Mouse (Mus musculus) heart, embryonic 12.5 days (tissue): ENCODE measurements around the gene Snph. TPM values are rescaled to one million over a fixed set of nuclear protein-coding genes. Genes with fewer than 3 reads are reported as not detected.
"Not testable (repeated sequence)": the region's sequence is repeated elsewhere in the genome, so short reads cannot be mapped to it uniquely, and the experiment has no call there.

Source experiments
- ATAC-seq: fragments of 200-750 bp; cut with Nextera tagmentation; 2 replicates; pipeline ENCODE4 v1.8.0; 2017; ENCODE audit warnings: moderate TSS enrichment, moderate library complexity; ENCODE audit not compliant: insufficient number of reproducible peaks, low FRiP score
- H3K27ac ChIP-seq: fragments of 300-500 bp; sonication (generic); 2 replicates; pipeline ENCODE4 v1.5.1; 2016; ENCODE audit warnings: mild to moderate bottlenecking, moderate library complexity; ENCODE audit not compliant: poor library complexity, severe bottlenecking
- H3K27me3 ChIP-seq: fragments of 300-500 bp; sonication (generic); replicated peaks from 2 replicates; pipeline ENCODE4 v1.6.1; 2016; ENCODE audit warnings: mild to moderate bottlenecking, moderate library complexity
- H3K36me3 ChIP-seq: fragments of 300-500 bp; sonication (generic); 2 replicates; pipeline ENCODE4 v1.6.1; 2016; ENCODE audit warnings: mild to moderate bottlenecking, moderate library complexity
- H3K4me1 ChIP-seq: fragments of 300-500 bp; sonication (generic); replicated peaks from 2 replicates; pipeline ENCODE4 v1.6.1; 2016; ENCODE audit warnings: mild to moderate bottlenecking
- H3K4me2 ChIP-seq: fragments of 300-500 bp; sonication (generic); 2 replicates; pipeline ENCODE4 v1.6.1; 2016; ENCODE audit warnings: mild to moderate bottlenecking, moderate library complexity
- H3K4me3 ChIP-seq: fragments of 300-500 bp; sonication (generic); 2 replicates; pipeline ENCODE4 v1.5.1; 2016; ENCODE audit warnings: mild to moderate bottlenecking
- H3K9ac ChIP-seq: fragments of 300-500 bp; sonication (generic); 2 replicates; pipeline ENCODE4 v1.6.1; 2016; ENCODE audit warnings: mild to moderate bottlenecking, moderate library complexity
- H3K9me3 ChIP-seq: fragments of 300-500 bp; sonication (generic); replicated peaks from 2 replicates; pipeline ENCODE4 v1.6.1; 2016; ENCODE audit warnings: mild to moderate bottlenecking, moderate library complexity
- WGBS: fragments of 180-500 bp; shearing (Covaris S2); methylation state at CpG from one replicate; pipeline ENCODE4 v1.1.7; 2016; 5-methylcytosine and 5-hydroxymethylcytosine counted together
- polyA plus RNA-seq: library from polyadenylated mRNA; unstranded; fragments of >200 nt; fragmentation: Nextera tagmentation; extraction: Ambion mirVana; gene quantifications from 2 replicates; pipeline ENCODE4 v1.2.1, GENCODE M21; 2016

Snph gene
- polyA plus RNA-seq, 1 experiment from 2014 or later, result 0.38 TPM

GRCm38 (mm10) chr2:151631406-151632158, 811 bp downstream of the Snph start:
- Histone ChIP-seq H3K27ac (no peak overlapping the region), H3K4me1 (peaks cover 5% of the 10 kb centered on the region; the same call in 1 of the 2 replicates), H3K9ac (peak overlapping the region; percentile 73), H3K4me3 (peak overlapping the region; percentile 83), H3K36me3 (no peaks in the 10 kb centered on the region), H3K27me3 (peaks cover 58% of the 10 kb centered on the region), H3K9me3 (no peaks in the 10 kb centered on the region), H3K4me2 (peak overlapping the region; percentile 100)
- WGBS, result 3% methylated on average over 22 of the region's 22 CpGs
- ATAC-seq, result no peak

DNA sequence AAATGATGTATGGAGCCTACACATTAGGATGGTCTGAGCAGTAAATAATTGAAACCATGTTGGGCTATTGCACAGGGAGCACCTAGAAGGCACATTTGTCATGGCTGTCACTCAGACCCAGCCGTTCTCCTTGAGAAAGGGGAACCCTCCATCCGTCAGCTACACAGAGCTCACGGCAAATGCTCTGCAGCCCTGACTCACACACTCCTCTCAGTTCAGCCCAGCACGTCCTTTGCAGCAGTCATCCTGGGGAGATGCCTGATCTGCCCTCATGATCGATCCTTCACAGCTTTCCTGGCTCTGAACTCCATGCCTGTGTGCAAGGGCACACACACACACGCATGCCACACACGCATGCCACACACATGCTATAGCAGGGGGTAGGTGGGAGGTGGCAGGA, 3.1 kb downstream of the Snph start:
- Histone ChIP-seq H3K9ac (no peak overlapping the region), H3K4me1 (peaks cover 5% of the 10 kb centered on the region; the same call in 1 of the 2 replicates), H3K27me3 (peaks cover 58% of the 10 kb centered on the region), H3K4me3 (no peak overlapping the region), H3K36me3 (no peaks in the 10 kb centered on the region), H3K27ac (no peak overlapping the region), H3K4me2 (no peak overlapping the region), H3K9me3 (no peaks in the 10 kb centered on the region)
- 70% methylated on average over 7 of the region's 7 CpGs for WGBS
- ATAC-seq, result no peak

GRCm38 (mm10) chr2:151628011-151628410, 4.4 kb downstream of the Snph start:
- H3K9me3 ChIP-seq, result no peaks in the 10 kb centered on the region
- no peak overlapping the region for H3K4me3 ChIP-seq
- H3K4me2 ChIP-seq, result no peak overlapping the region
- no peak overlapping the region for H3K27ac ChIP-seq
- no peak for ATAC-seq
- 78% methylated on average over 3 of the region's 3 CpGs for WGBS
- H3K9ac ChIP-seq, result no peak overlapping the region
- peaks cover 46% of the 10 kb centered on the region for H3K27me3 ChIP-seq
- no peaks in the 10 kb centered on the region for H3K36me3 ChIP-seq
- H3K4me1 ChIP-seq, result peaks cover 5% of the 10 kb centered on the region; the same call in 1 of the 2 replicates

- H3K4me1 ChIP-seq, result no peaks in the 10 kb centered on the region
- H3K36me3 ChIP-seq, result no peaks in the 10 kb centered on the region
- WGBS, result 82% methylated on average over 7 of the region's 7 CpGs
- ATAC-seq, result no peak
- H3K27me3 ChIP-seq, result peaks cover 44% of the 10 kb centered on the region
- H3K27ac ChIP-seq, result no peak overlapping the region
- H3K9ac ChIP-seq, result no peak overlapping the region
- no peak overlapping the region for H3K4me3 ChIP-seq
- no peak overlapping the region for H3K4me2 ChIP-seq
- H3K9me3 ChIP-seq, result no peaks in the 10 kb centered on the region
Observed at GRCm38 (mm10) chr2:151626296-151626695, 6.1 kb downstream of the Snph start.

DNA sequence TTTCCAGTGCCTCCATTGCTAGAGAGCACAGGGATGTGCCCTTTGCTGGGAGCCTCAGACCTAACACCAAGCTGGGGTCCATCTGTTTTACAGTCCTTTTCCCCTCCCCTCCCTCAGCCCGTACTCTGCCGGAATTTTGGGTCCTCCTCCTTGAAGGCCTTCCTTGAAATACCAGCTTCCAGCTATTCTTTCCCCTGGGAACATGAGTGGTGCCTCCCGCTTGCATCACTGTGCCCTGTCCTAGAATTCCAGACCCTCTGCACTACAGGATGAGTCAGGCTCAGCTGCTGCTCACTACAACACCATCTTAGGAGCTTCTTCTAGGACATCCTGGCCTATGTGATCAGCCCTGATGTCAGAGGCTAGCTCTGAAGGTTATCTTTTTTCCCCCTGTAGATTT, 8.6 kb downstream of the Snph start:
- no peaks in the 10 kb centered on the region for H3K4me1 ChIP-seq

GRCm38 (mm10) chr2:151616551-151617329, 15.7 kb downstream of the Snph start:
- H3K9me3 ChIP-seq, result no peaks in the 10 kb centered on the region
- no peaks in the 10 kb centered on the region for H3K36me3 ChIP-seq
- no peak for ATAC-seq
- H3K27ac ChIP-seq, result no peak overlapping the region
- 70% methylated on average over 6 of the region's 6 CpGs for WGBS
- H3K9ac ChIP-seq, result no peak overlapping the region
- H3K4me3 ChIP-seq, result no peak overlapping the region
- no peaks in the 10 kb centered on the region for H3K4me1 ChIP-seq
- peaks cover 12% of the 10 kb centered on the region for H3K27me3 ChIP-seq
- H3K4me2 ChIP-seq, result no peak overlapping the region

More for the DNA sequence above, 8.6 kb downstream of the Snph start:
- peaks cover 20% of the 10 kb centered on the region for H3K27me3 ChIP-seq
- no peak overlapping the region for H3K27ac ChIP-seq
- WGBS, result 66% methylated on average over 3 of the region's 3 CpGs
- no peak for ATAC-seq
- no peaks in the 10 kb centered on the region for H3K9me3 ChIP-seq
- no peak overlapping the region for H3K4me3 ChIP-seq
- no peak overlapping the region for H3K9ac ChIP-seq
- H3K4me2 ChIP-seq, result no peak overlapping the region
- no peaks in the 10 kb centered on the region for H3K36me3 ChIP-seq

- H3K4me2 ChIP-seq, ATAC-seq: not testable (repeated sequence)
- 74% methylated on average over 8 of the region's 8 CpGs for WGBS
Observed at GRCm38 (mm10) chr2:151615779-151616178, 16.6 kb downstream of the Snph start.

DNA sequence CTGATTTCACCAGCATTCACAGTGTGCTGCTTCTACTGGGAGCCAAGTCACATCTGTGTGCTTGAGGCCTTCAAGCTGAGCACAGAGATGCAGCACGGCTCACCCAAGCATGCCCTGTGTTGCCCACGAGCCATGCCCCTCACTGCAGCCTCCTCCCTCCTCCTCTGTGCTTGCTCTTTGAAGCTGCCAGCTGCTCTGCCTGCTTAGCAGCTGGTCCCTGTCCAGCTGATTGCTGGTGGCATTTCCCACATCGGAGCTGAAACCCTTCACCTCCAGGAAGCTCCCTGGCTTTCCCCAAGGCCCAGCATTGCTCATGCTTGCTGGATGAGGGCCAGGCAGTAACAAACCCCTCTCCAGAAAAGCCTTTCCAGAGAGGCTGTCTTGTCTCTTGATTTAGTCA, 22.4 kb downstream of the Snph start:
- H3K27me3 ChIP-seq, result peaks cover 8% of the 10 kb centered on the region; the same call in 1 of the 2 replicates
- H3K27ac ChIP-seq, result no peak overlapping the region
- no peak overlapping the region for H3K4me3 ChIP-seq
- no peak overlapping the region for H3K4me2 ChIP-seq
- H3K9me3 ChIP-seq, result no peaks in the 10 kb centered on the region
- peaks cover 13% of the 10 kb centered on the region; the same call in 1 of the 2 replicates for H3K4me1 ChIP-seq
- ATAC-seq, result no peak
- H3K36me3 ChIP-seq, result no peaks in the 10 kb centered on the region
- WGBS, result 35% methylated on average over 3 of the region's 3 CpGs
- H3K9ac ChIP-seq, result no peak overlapping the region

More at GRCm38 (mm10) chr2:151615779-151616178, 16.6 kb downstream of the Snph start:
- H3K4me1 ChIP-seq, H3K4me3 ChIP-seq, H3K27ac ChIP-seq, H3K9ac ChIP-seq, H3K36me3 ChIP-seq, H3K9me3 ChIP-seq, H3K27me3 ChIP-seq: not testable (repeated sequence)

DNA sequence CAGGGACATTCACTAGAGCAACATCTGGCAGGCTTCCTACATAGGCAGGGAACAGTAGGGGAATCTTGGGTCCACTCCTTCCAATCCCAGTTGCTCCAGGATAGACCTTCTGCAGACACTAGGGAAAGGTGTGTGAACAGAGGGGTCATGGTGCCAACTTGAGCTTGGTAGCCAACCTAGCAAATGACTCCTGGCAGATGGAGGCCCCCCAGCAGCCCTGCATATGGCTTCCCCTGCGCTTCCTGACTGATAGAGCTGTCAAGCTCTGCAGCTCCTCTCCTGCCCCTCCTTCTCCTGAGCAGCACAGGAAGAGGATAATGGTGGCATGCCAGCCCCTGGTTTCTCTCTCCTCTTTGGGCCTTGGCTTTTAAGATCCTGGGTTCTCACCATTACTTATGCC, 24.0 kb downstream of the Snph start:
- no peak for ATAC-seq
- WGBS, result 63% methylated on average over 1 of the region's 1 CpGs
- no peak overlapping the region for H3K27ac ChIP-seq

DNA sequence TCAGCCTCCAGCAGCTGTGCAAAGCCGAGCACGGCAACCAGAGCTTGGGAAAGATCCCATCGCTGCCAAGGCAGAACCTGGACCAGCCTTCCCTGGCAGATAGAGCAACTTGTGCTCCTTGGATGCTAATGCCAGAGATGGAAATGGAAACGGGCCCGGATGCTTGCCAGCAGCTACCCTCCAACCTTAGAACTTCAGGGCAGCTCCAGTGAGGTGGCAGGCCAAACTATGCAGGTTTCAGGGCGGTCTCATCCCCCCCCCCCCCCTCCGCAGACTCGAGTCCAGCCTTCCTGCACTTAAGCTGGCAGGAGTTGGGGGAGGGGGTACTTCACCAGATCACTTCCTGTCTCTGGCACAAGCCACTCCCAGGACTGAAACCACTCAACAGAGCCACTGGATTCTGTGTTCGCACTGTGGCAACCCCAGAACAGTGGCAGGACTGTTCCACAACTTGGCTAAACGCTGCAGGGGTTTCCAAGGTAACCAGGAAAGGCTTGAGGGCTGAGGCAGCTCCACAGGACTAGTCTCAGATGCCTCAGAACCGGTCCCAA, 26.9 kb downstream of the Snph start:
- no peak overlapping the region for H3K27ac ChIP-seq
- ATAC-seq, result no peak; the same call in 1 of the 2 replicates
- H3K27me3 ChIP-seq, result peaks cover 14% of the 10 kb centered on the region
- WGBS, result 44% methylated on average over 11 of the region's 11 CpGs
- H3K36me3 ChIP-seq, result no peaks in the 10 kb centered on the region
- H3K9me3 ChIP-seq, result no peaks in the 10 kb centered on the region
- H3K4me3 ChIP-seq, result no peak overlapping the region
- no peak overlapping the region for H3K9ac ChIP-seq
- H3K4me1 ChIP-seq, result peaks cover 13% of the 10 kb centered on the region; the same call in 1 of the 2 replicates
- H3K4me2 ChIP-seq, result no peak overlapping the region

More for the DNA sequence above, 24.0 kb downstream of the Snph start:
- no peaks in the 10 kb centered on the region for H3K36me3 ChIP-seq
- H3K9me3 ChIP-seq, result no peaks in the 10 kb centered on the region
- H3K9ac ChIP-seq, result no peak overlapping the region
- no peak overlapping the region for H3K4me3 ChIP-seq
- H3K27me3 ChIP-seq, result peaks cover 7% of the 10 kb centered on the region; the same call in 1 of the 2 replicates
- H3K4me2 ChIP-seq, result no peak overlapping the region
- H3K4me1 ChIP-seq, result peaks cover 13% of the 10 kb centered on the region; the same call in 1 of the 2 replicates

- no peak for ATAC-seq
- 57% methylated on average over 4 of the region's 4 CpGs for WGBS
- no peak overlapping the region for H3K4me2 ChIP-seq
- H3K27me3 ChIP-seq, result peaks cover 25% of the 10 kb centered on the region
- no peak overlapping the region for H3K9ac ChIP-seq
- no peak overlapping the region for H3K4me3 ChIP-seq
- H3K4me1 ChIP-seq, result peaks cover 9% of the 10 kb centered on the region; the same call in 1 of the 2 replicates
- no peaks in the 10 kb centered on the region for H3K36me3 ChIP-seq
- no peak overlapping the region for H3K27ac ChIP-seq
- H3K9me3 ChIP-seq, result no peaks in the 10 kb centered on the region
Observed at GRCm38 (mm10) chr2:151603630-151604029, 28.8 kb downstream of the Snph start.
